Mouse (Mus musculus): ENCODE measurements around the gene Gm20388. TPM values are rescaled to one million over a fixed set of nuclear protein-coding genes. Genes with fewer than 3 reads are reported as not detected.
A peak's percentile ranks its signal among the peaks of the same experiment; 100 is the strongest.
"Not testable (repeated sequence)": the region's sequence is repeated elsewhere in the genome, so short reads cannot be mapped to it uniquely, and the experiment has no call there.

Gene Gm20388
- polyA plus RNA-seq, 1 experiment from 2014 or later = not detected

DNA sequence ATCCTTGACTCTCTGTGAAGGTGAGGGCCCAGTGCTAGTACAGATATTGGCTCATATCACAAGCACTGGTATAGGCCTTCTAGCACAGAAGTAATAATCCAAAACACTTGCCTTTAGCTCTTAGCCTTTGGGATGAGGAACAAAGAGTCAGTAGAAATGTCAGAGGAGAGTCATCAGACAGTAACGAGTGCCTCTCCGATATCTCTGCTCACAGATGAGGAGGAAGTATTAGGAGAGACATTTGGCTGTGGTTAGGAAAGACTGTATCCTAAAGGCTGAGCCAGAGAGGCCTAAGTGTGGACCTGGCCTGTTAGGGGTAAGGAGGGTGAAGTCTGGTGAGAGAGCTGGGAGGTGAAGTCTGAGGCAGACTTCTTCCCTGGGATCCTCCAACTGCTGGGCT lies 3531.1 kb downstream of the Gm20388 start:
- no peak overlapping the region for H3K4me2 ChIP-seq (replicated peaks)
- no peak for ATAC-seq (ENCODE audit: insufficient number of reproducible peaks, insufficient read depth, low FRiP score, low TSS enrichment)
- no peak overlapping the region for H3K27ac ChIP-seq
- no peaks in the 10 kb centered on the region for H3K27me3 ChIP-seq
- 94% methylated on average over 2 of the region's 2 CpGs for WGBS
- no peaks in the 10 kb centered on the region for H3K9me3 ChIP-seq
- peaks cover 9% of the 10 kb centered on the region for H3K4me1 ChIP-seq
- H3K36me3 ChIP-seq = 0 out of 2 replicates have a peak, but pooled peaks cover 10% of the 10 kb centered on the region
- no peak overlapping the region for H3K4me3 ChIP-seq
- H3K9ac ChIP-seq = no peak overlapping the region

GRCm38 (mm10) chr8:123442351-123442750 lies 3531.7 kb downstream of the Gm20388 start:
- Histone ChIP-seq H3K9ac (peak overlapping the region; percentile 78; the same call in 1 of the 2 replicates), H3K27me3 (no peaks in the 10 kb centered on the region), H3K4me1 (peaks cover 9% of the 10 kb centered on the region), H3K4me2 (replicated peaks) (peak overlapping the region; percentile 73), H3K4me3 (peak overlapping the region; percentile 66), H3K9me3 (no peaks in the 10 kb centered on the region), H3K36me3 (0 out of 2 replicates have a peak, but pooled peaks cover 12% of the 10 kb centered on the region), H3K27ac (no peak overlapping the region)
- 82% methylated on average over 5 of the region's 5 CpGs for WGBS
- no peak; the same call in 1 of the 2 replicates for ATAC-seq (ENCODE audit: insufficient number of reproducible peaks, insufficient read depth, low FRiP score, low TSS enrichment)

GRCm38 (mm10) chr8:123442871-123443575 lies 3532.4 kb downstream of the Gm20388 start:
- peak; percentile 88 for ATAC-seq (ENCODE audit: insufficient number of reproducible peaks, insufficient read depth, low FRiP score, low TSS enrichment)
- Histone ChIP-seq H3K4me3 (peak overlapping the region; percentile 66), H3K9ac (peak overlapping the region; percentile 78), H3K36me3 (0 out of 2 replicates have a peak, but pooled peaks cover 12% of the 10 kb centered on the region), H3K27ac (peak overlapping the region; percentile 69), H3K9me3 (no peaks in the 10 kb centered on the region), H3K27me3 (no peaks in the 10 kb centered on the region), H3K4me1 (peaks cover 9% of the 10 kb centered on the region), H3K4me2 (replicated peaks) (peak overlapping the region; percentile 73)
- WGBS = 1% methylated on average over 41 of the region's 41 CpGs

GRCm38 (mm10) chr8:123443576-123443921 lies 3532.9 kb downstream of the Gm20388 start:
- Histone ChIP-seq H3K4me2 (replicated peaks) (peak overlapping the region; percentile 73), H3K9me3 (no peaks in the 10 kb centered on the region), H3K27ac (peak overlapping the region; percentile 69; the same call in 1 of the 2 replicates), H3K36me3 (0 out of 2 replicates have a peak, but pooled peaks cover 16% of the 10 kb centered on the region), H3K9ac (peak overlapping the region; percentile 78), H3K27me3 (no peaks in the 10 kb centered on the region), H3K4me3 (peak overlapping the region; percentile 66), H3K4me1 (peaks cover 9% of the 10 kb centered on the region)
- ATAC-seq (ENCODE audit: insufficient number of reproducible peaks, insufficient read depth, low FRiP score, low TSS enrichment) = no peak
- 15% methylated on average over 4 of the region's 4 CpGs for WGBS

DNA sequence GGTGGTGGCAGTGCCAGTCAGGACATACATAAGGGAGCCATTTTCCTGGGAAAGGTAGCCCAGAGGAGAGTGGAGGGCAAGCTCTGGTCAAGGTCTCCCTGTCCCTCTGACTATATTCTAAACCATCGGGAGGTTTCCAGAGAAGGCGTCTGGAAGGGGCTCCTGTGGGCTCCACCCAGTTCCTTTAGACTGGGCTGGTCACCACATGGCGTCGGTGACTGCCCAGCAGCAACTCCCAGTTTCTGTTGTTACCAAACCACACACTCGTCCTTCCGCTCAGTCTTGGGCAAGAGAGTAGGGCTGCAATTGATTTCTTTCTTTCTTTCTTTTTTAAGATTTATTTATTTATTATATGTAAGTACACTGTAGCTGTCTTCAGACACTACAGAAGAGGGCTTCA lies 3533.5 kb downstream of the Gm20388 start:
- H3K4me1 ChIP-seq = peaks cover 9% of the 10 kb centered on the region
- H3K36me3 ChIP-seq = peaks cover 20% of the 10 kb centered on the region; the same call in 1 of the 2 replicates
- 0 out of 2 replicates have a peak overlapping the region, but pooled peaks have one; percentile 66 for H3K4me3 ChIP-seq
- 76% methylated on average over 6 of the region's 6 CpGs for WGBS
- no peaks in the 10 kb centered on the region for H3K9me3 ChIP-seq
- no peaks in the 10 kb centered on the region for H3K27me3 ChIP-seq
- ATAC-seq (ENCODE audit: insufficient number of reproducible peaks, insufficient read depth, low FRiP score, low TSS enrichment) = no peak
- H3K4me2 ChIP-seq (replicated peaks) = peak overlapping the region; percentile 73
- H3K27ac ChIP-seq = no peak overlapping the region
- no peak overlapping the region for H3K9ac ChIP-seq

DNA sequence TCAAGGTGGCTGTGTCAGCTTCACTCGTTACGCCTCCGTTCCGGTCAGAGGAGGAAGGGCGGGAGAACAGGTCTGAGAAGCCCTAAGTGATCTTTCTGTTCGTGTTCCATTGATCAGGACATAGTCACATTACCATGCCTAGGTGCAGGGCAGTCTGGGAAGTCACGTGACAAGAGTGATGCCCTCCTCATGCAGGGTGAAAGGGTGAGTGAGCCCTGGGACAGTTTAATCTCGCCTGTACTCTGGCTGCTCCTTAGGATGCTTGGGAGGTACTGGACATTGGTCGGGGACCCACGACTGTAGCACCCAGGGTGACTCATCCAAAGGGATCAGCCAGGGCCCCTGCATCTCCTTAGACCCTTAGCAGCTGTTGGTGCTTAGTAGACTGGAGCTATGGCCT lies 3535.3 kb downstream of the Gm20388 start:
- Histone ChIP-seq H3K27me3 (no peaks in the 10 kb centered on the region), H3K36me3 (peaks cover 34% of the 10 kb centered on the region)
- WGBS = 84% methylated on average over 10 of the region's 10 CpGs

DNA sequence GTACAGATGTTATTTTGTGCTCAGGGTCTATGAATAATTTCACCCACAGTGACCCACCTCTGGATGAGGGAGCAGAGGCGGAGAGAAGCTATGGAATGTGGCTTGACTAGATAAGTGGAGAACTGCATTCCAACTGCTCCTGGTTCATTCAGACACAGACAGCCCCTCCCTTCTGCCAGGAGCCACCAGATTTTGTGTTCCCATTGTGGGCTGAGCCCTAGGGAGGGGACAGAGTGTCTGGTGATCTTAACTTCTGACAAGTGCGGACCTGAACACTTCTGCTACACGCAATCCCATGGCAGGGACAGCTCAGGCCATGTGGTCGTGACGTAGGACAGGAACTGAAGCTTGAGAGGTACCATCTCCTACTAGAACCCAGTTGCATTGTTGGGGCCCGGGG lies 3536.2 kb downstream of the Gm20388 start:
- WGBS = 77% methylated on average over 6 of the region's 6 CpGs
- peaks cover 34% of the 10 kb centered on the region for H3K36me3 ChIP-seq
- ATAC-seq (ENCODE audit: insufficient number of reproducible peaks, insufficient read depth, low FRiP score, low TSS enrichment) = no peak

More for the DNA sequence above, 3535.3 kb downstream of the Gm20388 start:
- Histone ChIP-seq H3K4me3 (no peak overlapping the region), H3K9me3 (no peaks in the 10 kb centered on the region), H3K9ac (0 out of 2 replicates have a peak overlapping the region, but pooled peaks have one; percentile 0), H3K27ac (no peak overlapping the region), H3K4me2 (replicated peaks) (no peak overlapping the region), H3K4me1 (peaks cover 9% of the 10 kb centered on the region)
- no peak for ATAC-seq (ENCODE audit: insufficient number of reproducible peaks, insufficient read depth, low FRiP score, low TSS enrichment)

GRCm38 (mm10) chr8:123450783-123451182 lies 3540.1 kb downstream of the Gm20388 start:
- WGBS = 89% methylated on average over 5 of the region's 5 CpGs
- no peak for ATAC-seq (ENCODE audit: insufficient number of reproducible peaks, insufficient read depth, low FRiP score, low TSS enrichment)

More for the DNA sequence above, 3536.2 kb downstream of the Gm20388 start:
- H3K4me2 ChIP-seq (replicated peaks) = no peak overlapping the region
- H3K27me3 ChIP-seq = no peaks in the 10 kb centered on the region
- peaks cover 9% of the 10 kb centered on the region for H3K4me1 ChIP-seq
- H3K9me3 ChIP-seq = no peaks in the 10 kb centered on the region
- H3K9ac ChIP-seq = no peak overlapping the region
- no peak overlapping the region for H3K27ac ChIP-seq
- H3K4me3 ChIP-seq = no peak overlapping the region

DNA sequence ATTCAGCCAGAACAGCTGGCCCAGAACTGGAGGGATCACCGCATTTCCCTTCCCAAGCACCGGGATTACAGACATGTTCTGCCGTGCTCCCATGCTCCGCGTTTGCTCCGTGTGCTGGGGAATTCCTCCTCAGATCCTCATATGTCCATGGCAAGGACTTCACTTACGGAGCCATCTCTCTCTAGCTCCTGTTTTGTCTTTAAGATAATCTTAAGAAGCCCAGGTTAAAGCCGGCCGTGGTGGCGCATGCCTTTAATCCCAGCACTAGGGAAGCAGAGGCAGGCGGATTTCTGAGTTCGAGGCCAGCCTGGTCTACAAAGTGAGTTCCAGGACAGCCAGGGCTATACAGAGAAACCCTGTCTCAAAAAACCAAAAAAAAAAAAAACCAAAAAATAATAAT lies 3541.1 kb downstream of the Gm20388 start:
- not testable (repeated sequence) for H3K9ac ChIP-seq; H3K4me2 ChIP-seq (replicated peaks); H3K9me3 ChIP-seq; ATAC-seq (ENCODE audit: insufficient number of reproducible peaks, insufficient read depth, low FRiP score, low TSS enrichment); H3K27ac ChIP-seq; H3K4me3 ChIP-seq; H3K27me3 ChIP-seq; H3K4me1 ChIP-seq
- H3K36me3 ChIP-seq = peaks cover 70% of the 10 kb centered on the region
- WGBS = 92% methylated on average over 12 of the region's 12 CpGs

More at GRCm38 (mm10) chr8:123450783-123451182, 3540.1 kb downstream of the Gm20388 start:
- Histone ChIP-seq H3K9ac (no peak overlapping the region), H3K9me3 (no peaks in the 10 kb centered on the region), H3K36me3 (peaks cover 64% of the 10 kb centered on the region), H3K4me2 (replicated peaks) (no peak overlapping the region), H3K4me3 (no peak overlapping the region), H3K4me1 (no peaks in the 10 kb centered on the region), H3K27ac (no peak overlapping the region), H3K27me3 (no peaks in the 10 kb centered on the region)

DNA sequence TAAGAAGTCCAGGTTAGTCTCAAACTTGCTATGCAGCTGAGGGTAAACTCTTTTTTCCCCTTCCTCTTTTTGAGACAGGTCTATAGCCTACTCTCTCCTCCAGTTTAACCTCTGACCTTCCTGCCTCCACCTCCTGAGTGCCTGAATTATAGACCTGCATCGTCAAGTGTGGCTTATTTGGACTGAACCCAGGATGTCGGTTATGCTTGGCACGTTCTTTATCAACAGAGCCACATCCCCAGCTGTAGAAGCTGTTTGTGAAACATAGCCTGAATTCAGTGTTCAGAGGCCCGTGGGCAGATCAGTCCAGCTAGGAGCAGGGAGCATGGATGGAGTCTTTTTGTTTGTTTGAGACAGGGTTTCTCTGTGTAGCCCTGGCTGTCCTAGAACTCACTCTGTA lies 3541.5 kb downstream of the Gm20388 start:
- ATAC-seq (ENCODE audit: insufficient number of reproducible peaks, insufficient read depth, low FRiP score, low TSS enrichment) = no peak
- H3K27ac ChIP-seq = no peak overlapping the region
- H3K4me3 ChIP-seq = no peak overlapping the region
- no peak overlapping the region for H3K4me2 ChIP-seq (replicated peaks)
- no peaks in the 10 kb centered on the region for H3K9me3 ChIP-seq
- 87% methylated on average over 4 of the region's 4 CpGs for WGBS
- peaks cover 71% of the 10 kb centered on the region for H3K36me3 ChIP-seq
- no peak overlapping the region for H3K9ac ChIP-seq
- H3K27me3 ChIP-seq = no peaks in the 10 kb centered on the region
- no peaks in the 10 kb centered on the region for H3K4me1 ChIP-seq

- Histone ChIP-seq H3K9me3 (no peaks in the 10 kb centered on the region), H3K27ac (no peak overlapping the region), H3K36me3 (peaks cover 80% of the 10 kb centered on the region), H3K4me3 (no peak overlapping the region), H3K4me2 (replicated peaks) (no peak overlapping the region), H3K9ac (no peak overlapping the region), H3K4me1 (no peaks in the 10 kb centered on the region), H3K27me3 (no peaks in the 10 kb centered on the region)
- WGBS = 83% methylated on average over 7 of the region's 7 CpGs
- no peak for ATAC-seq (ENCODE audit: insufficient number of reproducible peaks, insufficient read depth, low FRiP score, low TSS enrichment)
Measured at GRCm38 (mm10) chr8:123453291-123453690, 3542.7 kb downstream of the Gm20388 start.

- Histone ChIP-seq H3K36me3 (peaks cover 81% of the 10 kb centered on the region), H3K27me3 (no peaks in the 10 kb centered on the region), H3K27ac (no peak overlapping the region), H3K4me1 (no peaks in the 10 kb centered on the region), H3K4me3 (no peak overlapping the region), H3K9ac (no peak overlapping the region), H3K9me3 (no peaks in the 10 kb centered on the region), H3K4me2 (replicated peaks) (no peak overlapping the region)
- 87% methylated on average over 5 of the region's 5 CpGs for WGBS
- ATAC-seq (ENCODE audit: insufficient number of reproducible peaks, insufficient read depth, low FRiP score, low TSS enrichment) = no peak
Measured at GRCm38 (mm10) chr8:123453951-123454350, 3543.3 kb downstream of the Gm20388 start.
